Mouse (Mus musculus) thymus, adult 2 months (tissue): Measurements from ENCODE around the gene Ntrk1. TPM values are rescaled to one million over a fixed set of nuclear protein-coding genes. Genes with fewer than 3 reads are reported as not detected.

Experiments
- DNase-seq: peaks from one replicate; pipeline ENCODE4 v3.0.0; 2021
- H3K27ac ChIP-seq: fragments of 200-500 bp; 2 replicates; pipeline ENCODE4 v1.5.1; 2012; ENCODE audit warnings: low read length, control low read depth; ENCODE audit not compliant: control insufficient read depth, insufficient read depth
- H3K27me3 ChIP-seq: fragments of 200-500 bp; 2 replicates; pipeline ENCODE4 v1.6.1; 2012; ENCODE audit warnings: mild to moderate bottlenecking, low read length, moderate library complexity, mixed read lengths; ENCODE audit not compliant: control insufficient read depth, insufficient read depth
- H3K36me3 ChIP-seq: fragments of 200-500 bp; 2 replicates; pipeline ENCODE4 v1.6.1; 2012; ENCODE audit warnings: mild to moderate bottlenecking, low read length, moderate library complexity; ENCODE audit not compliant: control insufficient read depth, insufficient read depth
- H3K4me1 ChIP-seq: fragments of 200-500 bp; replicated peaks from 2 replicates; pipeline ENCODE4 v1.6.1; 2012; ENCODE audit warnings: low read length; ENCODE audit not compliant: control insufficient read depth, insufficient read depth
- H3K4me3 ChIP-seq: fragments of 200-500 bp; 2 replicates; pipeline ENCODE4 v1.5.1; 2012; ENCODE audit warnings: mild to moderate bottlenecking, low read length, control low read depth, moderate library complexity; ENCODE audit not compliant: control insufficient read depth, insufficient read depth
- CTCF ChIP-seq: fragments of 200-500 bp; IDR thresholded peaks from 2 replicates; pipeline ENCODE4 v1.5.1; 2012; ENCODE audit warnings: mild to moderate bottlenecking, control low read depth, low read length, moderate library complexity, borderline replicate concordance; ENCODE audit not compliant: control insufficient read depth, poor library complexity, insufficient read depth; ENCODE audit errors: extremely low read depth
- POLR2A ChIP-seq: fragments of 200-500 bp; IDR thresholded peaks from 2 replicates; pipeline ENCODE4 v1.6.1; 2012; ENCODE audit warnings: mild to moderate bottlenecking, low read length, control low read depth, moderate library complexity; ENCODE audit not compliant: control insufficient read depth, poor library complexity, insufficient read depth; ENCODE audit errors: extremely low read depth
- WGBS: fragments of 180-500 bp; shearing (Covaris S2); methylation state at CpG from one replicate; pipeline ENCODE4 v1.1.7; 2018; 5-methylcytosine and 5-hydroxymethylcytosine counted together
- polyA plus RNA-seq: library from polyadenylated mRNA; depleted of rRNA; stranded (reverse); fragments of >200 nt; gene quantifications from 2 replicates; pipeline ENCODE4 v1.2.3, GENCODE M21; 2012

Ntrk1 gene
- polyA plus RNA-seq, 1 experiment = 0.67 TPM

DNA sequence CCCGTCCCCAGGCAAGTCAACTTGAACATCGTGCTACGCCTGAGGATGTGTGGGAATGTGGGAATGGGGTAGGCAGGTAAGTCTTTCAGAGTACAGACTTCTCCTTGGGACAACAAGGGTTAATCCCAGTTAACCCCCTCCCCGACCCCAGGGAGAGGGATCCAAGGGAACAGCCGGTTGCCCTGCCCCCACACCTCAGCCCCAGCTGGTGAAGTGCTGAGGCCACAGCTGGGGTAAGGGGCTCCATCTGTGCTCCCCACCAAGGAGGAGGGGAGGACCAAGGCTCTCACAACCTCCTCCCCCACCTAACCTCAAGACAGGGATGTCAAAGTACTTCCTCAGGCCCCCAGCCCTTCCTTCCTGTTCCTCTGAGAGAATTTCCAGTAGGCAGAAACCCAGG lies 5.2 kb downstream of the Ntrk1 start:
- Histone ChIP-seq H3K36me3 (no peaks in the 10 kb centered on the region), H3K4me1 (no peaks in the 10 kb centered on the region), H3K27me3 (peaks cover 4% of the 10 kb centered on the region; the same call in 1 of the 2 replicates), H3K27ac (no peak overlapping the region), H3K4me3 (no peak overlapping the region)
- WGBS = 58% methylated on average over 5 of the region's 5 CpGs
- no peak for DNase-seq
- TF ChIP-seq POLR2A (no peak), CTCF (no peak)

DNA sequence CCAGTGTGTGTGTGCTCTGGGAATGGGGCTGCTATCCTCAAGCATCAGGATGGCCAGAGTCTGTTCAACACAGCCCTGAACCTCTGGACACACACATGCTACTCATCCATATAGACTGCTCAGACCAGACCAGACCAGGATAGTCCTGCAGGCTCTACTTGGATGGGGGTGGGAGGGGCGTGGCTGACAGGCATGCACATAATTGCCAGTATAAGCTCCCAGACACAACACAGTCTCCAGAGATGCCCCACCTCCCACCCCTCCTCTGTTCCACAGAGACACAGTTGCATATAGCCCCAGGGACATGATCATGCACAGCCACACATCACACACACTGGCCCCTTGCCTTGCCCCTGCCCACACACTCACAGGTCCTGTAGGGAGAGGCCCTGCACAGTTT lies 5.7 kb downstream of the Ntrk1 start:
- TF ChIP-seq CTCF (no peak), POLR2A (no peak)
- Histone ChIP-seq H3K36me3 (no peaks in the 10 kb centered on the region), H3K27ac (no peak overlapping the region), H3K4me1 (no peaks in the 10 kb centered on the region), H3K4me3 (no peak overlapping the region), H3K27me3 (peaks cover 4% of the 10 kb centered on the region; the same call in 1 of the 2 replicates)
- WGBS = 86% methylated on average over 1 of the region's 1 CpGs
- DNase-seq = no peak

DNA sequence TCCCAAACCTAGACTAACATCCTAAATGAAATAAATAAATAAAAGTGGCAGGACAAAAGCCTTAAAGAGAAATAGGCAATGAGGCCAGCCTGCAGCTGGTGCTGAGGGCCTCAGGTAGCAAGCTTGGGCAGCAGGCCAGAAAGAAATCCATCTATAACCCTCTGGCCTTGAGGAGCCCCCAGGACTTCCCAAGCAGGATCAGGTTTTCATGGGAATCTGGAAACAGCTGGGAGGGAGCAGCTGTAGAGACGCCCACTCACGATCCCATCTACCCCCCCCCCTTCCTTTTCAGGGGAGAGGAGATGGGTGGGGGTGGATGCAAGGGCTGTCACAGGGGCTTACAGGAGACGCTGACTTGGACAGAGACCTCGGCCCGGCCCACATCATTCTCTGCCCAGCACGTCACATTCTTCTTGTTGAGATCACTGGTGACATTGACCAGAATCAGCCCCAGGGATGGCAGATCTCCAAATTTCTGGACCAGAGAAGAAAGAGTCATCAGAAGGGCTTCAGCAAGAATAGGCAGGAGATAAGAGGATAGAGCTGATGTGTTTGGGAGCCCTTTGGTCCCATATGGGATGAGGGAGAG lies 9.2 kb downstream of the Ntrk1 start:
- DNase-seq = no peak
- 85% methylated on average over 6 of the region's 6 CpGs for WGBS
- no peak overlapping the region for H3K27ac ChIP-seq
- H3K36me3 ChIP-seq = no peaks in the 10 kb centered on the region
- H3K4me3 ChIP-seq = no peak overlapping the region
- no peaks in the 10 kb centered on the region for H3K27me3 ChIP-seq
- TF ChIP-seq CTCF = no peak
- TF ChIP-seq POLR2A = no peak
- no peaks in the 10 kb centered on the region for H3K4me1 ChIP-seq

- DNase-seq = no peak
- TF ChIP-seq POLR2A = no peak
- whole genome bisulfite sequencing = 66% methylated on average over 5 of the region's 5 CpGs
- Histone ChIP-seq H3K4me1 (no peaks in the 10 kb centered on the region), H3K36me3 (no peaks in the 10 kb centered on the region), H3K4me3 (no peak overlapping the region), H3K27ac (no peak overlapping the region), H3K27me3 (no peaks in the 10 kb centered on the region)
Measured at GRCm38 (mm10) chr3:87785156-87785555, 9.8 kb downstream of the Ntrk1 start.

GRCm38 (mm10) chr3:87783282-87784023 lies 11.5 kb downstream of the Ntrk1 start:
- TF ChIP-seq CTCF = no peak
- TF ChIP-seq POLR2A = no peak
- Histone ChIP-seq H3K27ac (no peak overlapping the region), H3K27me3 (no peaks in the 10 kb centered on the region), H3K4me1 (no peaks in the 10 kb centered on the region), H3K4me3 (no peak overlapping the region), H3K36me3 (no peaks in the 10 kb centered on the region)
- 91% methylated on average over 25 of the region's 25 CpGs for WGBS
- DNase-seq = no peak

GRCm38 (mm10) chr3:87779086-87779485 lies 15.9 kb downstream of the Ntrk1 start:
- no peak overlapping the region for H3K27ac ChIP-seq

DNA sequence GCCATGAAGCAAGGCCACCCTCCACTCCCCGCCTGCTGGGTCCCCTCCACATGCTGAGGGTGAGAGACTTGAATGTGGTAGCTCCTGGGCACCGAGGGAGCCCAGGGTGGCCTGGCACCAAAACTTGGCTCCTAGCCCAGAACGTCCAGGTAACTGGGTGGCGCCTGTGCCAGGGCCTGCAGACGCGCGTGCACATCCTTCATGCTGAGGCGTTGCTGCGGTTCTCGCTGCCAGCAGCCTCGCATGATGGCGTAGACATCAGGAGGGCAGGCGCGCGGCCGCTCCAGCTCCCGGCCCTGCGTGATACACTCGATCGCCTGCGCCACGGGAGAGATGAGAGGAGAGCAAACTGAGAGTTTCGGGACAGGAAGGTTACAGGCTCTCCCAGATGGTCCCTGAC lies 16.7 kb downstream of the Ntrk1 start:
- H3K27ac ChIP-seq = no peak overlapping the region
- no peak for DNase-seq
- H3K4me3 ChIP-seq = no peak overlapping the region
- no peaks in the 10 kb centered on the region for H3K27me3 ChIP-seq
- WGBS = 68% methylated on average over 23 of the region's 23 CpGs
- H3K36me3 ChIP-seq = no peaks in the 10 kb centered on the region
- H3K4me1 ChIP-seq = no peaks in the 10 kb centered on the region
- TF ChIP-seq POLR2A = no peak
- TF ChIP-seq CTCF = no peak

More at GRCm38 (mm10) chr3:87779086-87779485, 15.9 kb downstream of the Ntrk1 start:
- H3K4me3 ChIP-seq = no peak overlapping the region
- TF ChIP-seq CTCF (no peak), POLR2A (no peak)
- no peaks in the 10 kb centered on the region for H3K4me1 ChIP-seq
- DNase-seq = no peak
- H3K36me3 ChIP-seq = no peaks in the 10 kb centered on the region
- H3K27me3 ChIP-seq = no peaks in the 10 kb centered on the region
- 52% methylated on average over 2 of the region's 2 CpGs for WGBS
